Mouse (Mus musculus) kidney, adult 11 months (tissue): ENCODE results near the gene Tmem106a.
"Not testable (repeated sequence)": the region's sequence is repeated elsewhere in the genome, so short reads cannot be mapped to it uniquely, and the experiment has no call there.

Experiments
- DNase-seq: peaks from one replicate; pipeline ENCODE4 v3.0.0; 2022

Gene Tmem106a

DNA sequence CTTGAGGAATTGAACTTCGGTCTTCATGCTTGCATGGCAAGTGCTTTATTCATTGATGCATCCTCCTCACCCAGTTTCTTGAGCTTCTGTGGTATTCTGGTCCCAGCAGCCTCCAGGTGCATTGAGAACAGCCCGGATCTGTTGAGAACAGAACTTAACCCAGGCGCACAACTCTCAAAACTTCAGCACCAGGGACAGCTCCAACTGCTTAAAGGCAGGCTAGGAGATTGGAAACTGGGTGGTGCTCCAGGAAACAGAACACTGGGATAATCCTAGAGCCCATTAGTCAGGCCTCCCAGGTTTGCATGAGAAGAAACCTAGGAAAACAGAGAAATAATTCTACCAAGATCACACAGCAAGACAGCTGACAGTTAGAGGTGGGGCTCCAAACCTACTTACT is 20.4 kb downstream of the Tmem106a start:
- DNase-seq: no peak

DNA sequence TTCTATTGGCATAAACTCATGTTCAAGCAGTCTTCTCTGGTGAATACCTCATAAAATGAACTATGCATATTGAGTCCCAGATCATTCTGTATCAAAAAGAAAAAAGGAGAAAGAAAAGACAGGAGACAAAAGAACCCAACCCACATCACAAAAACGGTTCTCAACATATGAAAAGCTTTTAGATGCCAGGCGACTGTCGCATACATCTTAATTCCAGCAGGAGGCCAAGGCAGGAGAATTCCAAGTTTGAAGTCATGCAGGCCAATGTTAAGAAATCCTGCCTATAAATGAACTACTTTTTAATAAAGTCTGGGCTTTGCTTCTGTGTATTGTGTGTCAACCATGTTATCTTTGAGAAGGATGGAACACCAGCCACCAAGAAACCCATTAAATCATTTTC is 22.1 kb downstream of the Tmem106a start:
- DNase-seq: no peak

DNA sequence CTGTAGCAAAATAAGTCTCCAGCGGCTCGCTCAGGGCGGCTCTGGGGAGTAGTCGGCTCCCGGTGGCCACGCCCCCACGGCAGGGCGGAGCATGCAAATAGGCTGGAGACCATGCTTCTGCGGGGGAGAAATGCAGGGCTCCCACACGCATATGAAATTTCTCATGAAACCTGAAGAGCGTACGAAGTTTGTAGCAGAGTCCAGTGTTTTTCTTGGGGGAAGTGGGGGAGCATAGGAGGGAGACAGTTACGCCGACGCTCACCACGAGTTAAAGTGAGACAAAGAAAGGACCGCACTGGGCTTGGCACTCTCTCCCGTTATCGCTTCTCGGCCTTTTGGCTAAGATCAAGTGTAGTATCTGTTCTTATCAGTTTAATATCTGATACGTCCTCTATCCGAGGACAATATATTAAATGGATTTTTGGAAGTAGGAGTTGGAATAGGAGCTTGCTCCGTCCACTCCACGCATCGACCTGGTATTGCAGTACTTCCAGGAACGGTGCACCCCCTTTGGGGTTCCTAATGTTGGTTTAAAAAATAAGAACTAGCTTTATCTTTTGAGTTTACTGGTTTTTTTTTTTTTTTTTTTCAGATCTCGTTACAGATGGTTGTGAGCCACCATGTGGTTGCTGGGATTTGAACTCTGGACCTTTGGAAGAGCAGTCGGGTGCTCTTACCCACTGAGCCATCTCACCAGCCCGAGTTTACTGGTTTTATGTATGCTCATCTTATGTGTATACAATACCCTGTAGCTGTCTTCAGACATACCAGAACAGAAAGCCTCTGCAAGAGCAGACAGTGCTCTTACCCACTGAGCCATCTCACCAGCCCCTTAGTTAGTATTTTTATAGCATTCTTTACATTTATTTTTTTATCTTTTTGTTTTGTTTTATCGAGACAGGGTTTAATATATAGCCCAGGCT is 22.8 kb downstream of the Tmem106a start:
- peak; percentile 71 for DNase-seq

DNA sequence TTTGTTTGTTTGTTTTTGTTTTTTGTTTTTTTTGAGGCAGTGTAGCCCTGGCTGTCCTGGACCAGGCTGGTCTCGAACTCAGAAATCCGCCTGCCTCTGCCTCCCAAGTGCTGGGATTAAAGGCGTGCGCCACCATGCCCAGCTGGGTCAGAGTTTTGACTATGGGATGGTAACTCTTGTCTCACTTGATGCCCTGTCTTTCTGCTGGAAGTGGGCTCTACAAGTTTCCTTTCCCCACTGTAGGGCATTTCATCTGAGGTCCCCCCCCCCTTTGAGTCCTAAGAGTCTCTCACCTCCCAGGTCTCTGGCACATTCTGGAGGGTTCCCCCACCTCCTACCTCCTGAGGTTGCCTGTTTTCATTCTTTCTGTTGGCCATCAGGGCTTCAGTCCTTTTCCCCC is 25.1 kb downstream of the Tmem106a start:
- not testable (repeated sequence) for DNase-seq

DNA sequence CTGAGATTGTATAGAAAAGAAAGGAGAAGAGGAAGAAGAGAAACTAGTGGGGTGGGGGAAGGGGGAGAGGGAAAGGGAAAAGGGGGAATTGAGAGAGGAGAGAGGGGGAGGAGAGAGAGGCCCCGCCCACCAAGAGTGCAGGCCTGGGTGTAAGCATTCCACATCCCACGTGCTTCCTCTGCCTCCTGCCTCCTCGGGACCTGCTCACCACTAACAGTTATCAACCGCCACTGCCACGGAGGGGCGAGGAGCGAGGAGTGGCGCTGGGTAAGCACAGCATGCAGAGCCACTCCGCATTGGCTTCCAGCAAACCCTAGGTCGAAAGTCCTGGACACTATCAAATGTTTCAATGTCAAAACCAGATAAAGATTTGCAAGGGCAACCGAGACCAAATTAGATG is 28.4 kb downstream of the Tmem106a start:
- DNase-seq: no peak

DNA sequence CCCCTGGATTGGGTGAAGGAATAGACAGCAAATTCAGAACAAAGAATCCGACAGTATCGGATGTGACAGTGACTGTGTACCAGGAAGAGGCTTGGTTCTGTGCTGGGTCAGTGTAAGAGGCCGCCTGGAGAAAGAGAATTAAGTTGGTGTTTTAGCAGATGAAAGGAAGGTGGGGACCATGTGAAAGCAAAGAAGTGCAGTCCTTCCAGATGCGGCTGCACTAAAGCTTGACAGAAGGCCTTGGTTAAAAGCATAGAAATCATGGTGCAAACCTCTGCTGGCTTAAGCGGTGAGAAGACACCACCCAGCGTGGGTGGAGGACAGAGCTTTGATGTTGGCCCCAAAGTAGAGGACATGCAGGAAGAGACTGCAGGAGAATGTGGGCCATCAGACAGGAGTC is 31.6 kb downstream of the Tmem106a start:
- DNase-seq: no peak

DNA sequence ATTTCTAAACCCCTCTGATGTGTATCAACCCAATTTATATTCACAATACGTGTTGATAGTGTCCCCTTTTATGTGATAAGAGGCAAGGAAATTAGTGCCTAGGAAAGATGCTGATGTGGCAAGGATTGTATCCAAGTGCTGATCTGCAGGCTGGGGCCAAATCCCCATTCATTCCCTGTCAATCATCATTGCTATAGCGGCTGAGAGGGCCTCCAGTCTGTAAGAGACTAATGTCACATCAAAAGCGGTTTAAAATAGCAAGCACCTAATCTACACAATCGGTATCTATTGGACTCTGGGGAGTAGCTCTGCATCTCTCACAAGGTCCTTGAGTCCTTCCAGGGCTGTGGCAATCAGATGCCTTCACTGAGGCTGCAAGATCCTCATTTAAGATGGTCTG is 32.1 kb downstream of the Tmem106a start:
- no peak for DNase-seq

DNA sequence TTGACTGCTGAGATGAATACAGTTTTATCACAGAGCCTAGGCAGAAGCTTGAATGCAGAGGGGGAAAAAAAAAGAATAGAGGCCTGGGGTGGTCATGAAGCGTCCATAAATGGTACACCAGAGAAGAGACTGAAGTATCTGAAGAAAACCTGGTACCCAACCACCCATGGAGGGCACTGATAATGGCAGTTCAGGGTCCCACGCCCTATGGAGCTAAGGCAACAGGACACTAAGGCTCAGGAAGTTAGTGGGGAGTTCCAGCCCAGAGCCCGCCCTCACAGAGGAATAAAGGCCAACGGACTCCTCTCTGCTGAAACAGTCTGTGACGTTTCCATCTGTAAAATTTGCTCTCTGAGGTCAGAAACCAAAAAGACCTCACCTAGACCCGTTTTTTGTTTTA is 33.3 kb downstream of the Tmem106a start:
- DNase-seq: no peak

DNA sequence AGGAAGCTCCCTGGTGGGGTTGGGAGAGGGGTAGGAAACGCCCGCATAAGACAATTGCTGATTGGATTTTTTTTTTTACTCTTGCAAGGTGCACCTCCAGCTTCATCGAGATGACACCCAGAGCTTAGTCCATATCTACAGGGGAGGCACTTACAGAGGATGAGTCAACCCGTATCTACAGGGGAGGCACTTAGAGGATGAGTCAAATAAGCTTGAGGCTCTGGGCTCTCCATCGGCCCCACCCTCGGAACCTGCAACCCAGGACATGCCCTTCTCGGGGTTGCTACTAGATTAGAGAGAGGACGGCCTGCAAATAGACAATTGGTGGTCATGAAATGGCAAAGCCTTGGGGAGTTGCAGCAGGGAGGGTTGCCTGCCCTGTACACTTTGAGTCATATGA is 34.1 kb downstream of the Tmem106a start:
- no peak for DNase-seq

DNA sequence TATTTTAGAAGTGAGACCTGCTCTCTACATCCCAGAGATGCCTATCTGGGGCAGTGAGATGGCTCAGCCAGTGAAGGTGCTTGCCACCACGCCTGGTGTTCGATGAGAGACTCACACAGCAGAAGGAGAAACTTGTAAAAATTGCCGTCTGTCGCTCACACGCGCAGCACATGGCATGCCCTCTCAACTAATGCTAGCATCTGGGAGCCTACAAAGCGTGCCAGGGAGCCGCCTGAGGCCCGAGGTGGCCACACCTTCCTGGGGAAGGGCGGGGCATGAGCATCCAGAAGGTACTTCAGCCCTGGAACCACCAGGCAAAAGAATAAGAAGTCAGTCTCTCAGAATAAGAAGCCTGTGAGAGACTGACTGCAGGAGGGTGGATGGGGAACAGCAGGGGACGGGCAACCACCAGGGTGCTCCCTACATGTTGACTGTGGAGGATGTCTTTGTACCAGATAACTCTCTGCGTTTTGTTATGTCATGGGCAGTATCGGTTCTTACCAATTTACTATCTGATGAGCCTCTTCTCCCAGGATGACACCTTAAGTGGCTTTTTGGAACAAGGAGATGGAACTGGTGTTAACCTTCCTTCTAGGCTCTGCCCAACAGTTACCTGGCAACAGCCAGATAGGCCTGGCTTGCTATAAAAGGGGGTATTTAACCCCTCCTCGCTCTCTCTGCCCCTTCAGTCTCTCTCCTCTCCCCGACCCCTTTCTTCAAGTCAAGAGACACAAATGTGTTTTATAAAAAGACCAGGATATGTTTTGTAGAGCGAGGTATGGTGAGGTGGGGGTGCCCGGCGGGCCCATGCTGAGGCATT is 35.1 kb downstream of the Tmem106a start:
- no peak for DNase-seq

DNA sequence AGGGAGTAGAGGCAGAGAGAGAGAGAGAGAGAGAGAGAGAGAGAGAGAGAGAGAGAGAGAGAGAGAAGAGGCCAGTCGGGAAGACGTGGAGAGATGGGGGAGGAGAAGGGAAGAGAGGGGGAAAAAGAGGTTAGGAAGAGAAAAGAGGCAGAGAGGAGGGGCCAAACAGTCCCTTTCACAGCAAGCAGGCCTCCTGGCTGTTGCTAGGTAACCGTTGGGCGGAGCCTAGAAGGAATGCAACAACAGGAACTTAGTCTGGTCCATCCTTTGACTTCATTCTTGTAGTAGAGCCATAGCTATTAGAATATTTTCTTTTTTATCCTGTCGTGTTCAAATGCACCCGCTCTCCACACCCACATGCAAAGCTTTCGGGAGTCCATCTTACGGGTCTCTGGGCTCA is 35.8 kb downstream of the Tmem106a start:
- DNase-seq: no peak

DNA sequence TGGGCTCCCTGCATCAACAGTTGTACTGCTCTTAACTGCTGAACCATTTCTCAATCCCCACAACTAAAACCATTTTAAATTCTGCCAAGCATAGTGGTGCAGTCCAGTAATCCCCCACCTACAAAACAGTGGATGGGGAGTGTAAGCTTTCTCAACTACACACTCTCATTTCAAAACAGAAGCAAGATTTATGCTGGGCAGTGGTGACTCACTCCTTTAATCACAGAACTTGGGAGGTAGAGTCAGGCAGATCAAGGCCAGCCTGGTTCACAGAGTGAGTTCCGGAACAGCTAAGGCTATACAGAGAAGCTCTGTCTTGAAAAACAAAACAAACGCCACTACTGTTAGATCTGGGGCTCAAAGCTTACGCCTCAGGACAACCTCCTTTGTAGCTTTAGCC is 36.6 kb downstream of the Tmem106a start:
- DNase-seq: no peak

DNA sequence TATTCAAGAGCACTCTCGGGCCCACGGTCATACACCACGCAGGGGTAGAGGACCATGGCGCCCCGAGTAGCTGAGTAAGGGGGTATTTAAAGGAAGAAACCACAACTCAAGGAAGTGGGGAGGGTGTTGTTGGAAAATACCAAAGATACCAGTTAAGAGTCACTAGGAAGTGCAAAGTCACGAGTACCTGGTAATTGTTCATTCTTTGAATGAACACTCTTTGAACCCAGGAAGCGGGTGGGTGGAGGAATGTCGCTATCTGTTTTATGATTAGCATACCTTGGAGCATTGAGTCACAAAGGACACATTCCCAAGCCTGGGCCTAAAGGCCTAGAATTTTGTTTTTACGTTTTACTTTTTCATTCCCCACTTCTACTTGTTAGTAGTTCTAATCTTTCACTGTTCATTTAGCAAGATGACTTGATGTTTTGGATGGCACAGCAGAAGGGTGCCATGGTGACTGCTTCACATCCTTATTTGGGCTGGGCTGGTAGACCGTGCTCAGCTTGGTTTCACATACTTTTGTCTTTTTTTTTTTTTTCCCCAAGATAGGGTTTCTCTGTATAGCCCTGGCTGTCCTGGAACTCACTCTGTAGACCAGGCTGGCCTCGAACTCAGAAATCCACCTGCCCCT is 38.1 kb downstream of the Tmem106a start:
- not testable (repeated sequence) for DNase-seq

DNA sequence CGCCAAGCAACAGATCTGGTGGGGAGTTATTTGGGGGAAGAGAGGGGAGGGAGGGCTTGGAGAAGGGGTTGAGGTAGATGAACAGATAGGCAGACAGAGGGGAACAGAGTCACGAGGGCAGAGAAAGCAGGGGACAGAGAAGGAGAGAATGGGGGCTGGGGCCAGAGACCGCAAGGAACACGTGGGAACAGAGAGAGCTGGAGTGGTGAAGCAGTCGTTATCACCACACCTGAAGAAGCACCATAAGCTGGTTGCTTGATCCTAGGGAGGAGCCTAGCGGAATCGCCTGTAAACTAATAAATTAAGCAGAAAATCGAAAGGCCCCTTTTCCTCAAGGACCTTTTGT is 44.6 kb downstream of the Tmem106a start:
- no peak for DNase-seq

DNA sequence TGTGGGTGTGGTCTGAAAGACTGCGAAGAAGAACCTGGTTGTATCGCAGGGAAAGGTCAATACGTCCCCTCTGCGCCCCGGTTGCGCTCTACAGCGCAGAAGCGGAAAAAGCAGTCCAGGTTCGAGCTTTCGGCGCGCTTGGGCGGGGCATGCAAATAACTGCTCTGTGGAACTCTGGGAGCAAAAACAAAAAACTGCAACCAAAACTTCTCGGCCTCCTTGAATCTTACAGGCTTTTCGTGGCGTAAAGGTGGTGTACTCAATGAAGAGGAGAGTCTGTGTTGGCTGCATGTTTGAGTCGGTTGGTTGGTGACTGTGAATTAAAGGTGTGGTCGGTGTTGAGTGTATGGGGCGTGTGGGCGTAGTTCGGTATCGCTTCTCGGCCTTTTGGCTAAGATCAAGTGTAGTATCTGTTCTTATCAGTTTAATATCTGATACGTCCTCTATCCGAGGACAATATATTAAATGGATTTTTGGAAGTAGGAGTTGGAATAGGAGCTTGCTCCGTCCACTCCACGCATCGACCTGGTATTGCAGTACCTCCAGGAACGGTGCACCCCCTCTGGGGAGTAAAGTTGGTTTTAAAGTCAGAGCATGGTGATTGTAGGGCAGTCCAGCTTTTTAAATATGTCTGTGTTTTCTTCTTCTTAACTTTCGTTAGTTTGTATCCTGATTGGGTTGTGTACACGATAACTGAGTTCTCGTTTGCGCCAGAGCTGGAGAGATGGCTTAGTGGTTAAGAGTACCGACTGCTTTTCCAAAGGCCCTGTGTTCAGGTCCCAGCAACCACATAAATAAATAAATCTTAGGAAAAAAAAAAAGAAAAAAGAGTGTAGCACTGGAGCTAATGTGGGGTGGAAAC is 45.2 kb downstream of the Tmem106a start, which contains the start of gene Rdm1:
TSS of gene Rdm1 (plus strand) at position 201 of the 862 bp plus-strand sequence.
- peak; percentile 85 for DNase-seq

DNA sequence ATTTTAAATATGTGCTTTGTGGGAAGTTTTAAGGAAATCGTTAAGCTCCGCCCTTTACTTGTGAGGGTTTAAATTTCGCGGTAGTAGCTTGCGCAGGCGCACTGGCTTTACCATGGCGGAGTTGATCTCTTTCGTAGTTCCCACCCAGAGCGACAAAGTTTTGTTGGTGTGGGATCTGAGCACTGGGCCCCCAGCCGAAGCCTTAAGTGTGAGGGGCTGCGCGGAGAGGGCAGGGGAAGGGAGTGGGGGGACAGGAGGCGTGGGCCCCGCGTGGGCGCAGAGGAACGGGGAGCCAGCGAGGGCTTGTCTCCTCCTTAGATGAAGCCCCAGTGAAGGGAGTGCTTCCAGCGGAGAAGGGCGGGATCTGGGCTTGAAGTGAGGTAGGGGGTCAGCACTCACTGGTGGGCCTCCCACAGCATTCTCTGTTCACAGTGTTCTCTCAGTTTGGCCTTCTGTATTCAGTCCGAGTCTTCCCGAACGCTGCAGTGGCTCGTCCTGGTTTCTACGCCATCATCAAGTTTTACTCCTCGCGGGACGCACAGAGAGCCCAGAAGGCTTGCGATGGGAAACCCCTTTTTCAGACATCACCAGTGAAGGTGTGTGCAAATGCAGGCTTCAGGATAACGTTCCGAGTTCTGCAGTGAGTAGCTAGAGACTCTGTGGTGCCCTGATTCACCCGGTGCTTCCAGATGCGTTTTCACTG is 46.0 kb downstream of the Tmem106a start:
- peak; percentile 80 for DNase-seq

DNA sequence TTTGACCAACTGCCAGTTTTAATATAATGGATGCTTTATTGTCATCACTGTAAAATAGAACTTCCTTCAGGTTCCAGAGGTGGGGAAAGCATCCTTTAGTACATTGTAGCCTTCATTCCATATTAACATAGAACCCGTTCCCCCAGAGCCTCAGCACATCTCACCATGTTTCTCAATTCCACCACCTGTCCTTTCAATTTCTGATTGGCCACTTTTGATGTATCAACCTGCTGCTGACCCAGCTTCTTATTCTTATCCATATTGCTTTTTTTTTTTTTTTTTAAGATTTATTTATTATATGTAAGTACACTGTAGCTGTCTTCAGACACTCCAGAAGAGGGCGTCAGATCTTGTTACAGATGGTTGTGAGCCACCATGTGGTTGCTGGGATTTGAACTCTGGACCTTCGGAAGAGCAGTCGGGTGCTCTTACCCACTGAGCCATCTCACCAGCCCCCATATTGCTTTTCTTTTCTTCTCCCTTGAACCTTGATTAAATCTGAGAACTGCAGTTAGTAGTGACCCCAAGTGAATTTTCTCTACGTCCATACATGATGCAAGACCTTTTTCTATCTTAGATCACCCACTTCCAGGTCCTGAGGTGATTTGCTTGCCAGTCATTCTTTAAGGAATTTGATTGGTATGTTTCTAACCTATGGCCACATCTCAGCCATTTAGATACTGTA is 46.8 kb downstream of the Tmem106a start:
- DNase-seq: not testable (repeated sequence)

DNA sequence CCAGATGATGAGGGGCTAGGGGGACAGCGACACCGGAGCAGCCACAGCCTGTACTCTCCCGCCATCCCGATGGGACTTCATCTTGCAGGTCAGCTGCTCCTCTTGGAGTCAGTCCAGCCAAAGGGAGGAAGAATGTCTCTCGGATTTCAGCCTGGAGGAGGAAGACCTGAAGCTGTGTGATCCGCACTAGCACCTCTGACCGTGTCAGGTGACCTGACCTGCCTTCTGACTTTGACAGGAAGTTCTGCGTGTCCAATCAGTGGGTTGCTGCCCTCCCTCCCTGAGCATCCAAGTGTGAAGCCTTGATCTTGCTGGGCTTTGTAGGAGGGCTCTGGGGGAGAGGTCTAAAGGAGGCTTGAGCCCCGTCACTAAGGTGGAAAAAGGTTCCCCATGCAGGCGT is 53.6 kb downstream of the Tmem106a start:
- peak; percentile 78 for DNase-seq

DNA sequence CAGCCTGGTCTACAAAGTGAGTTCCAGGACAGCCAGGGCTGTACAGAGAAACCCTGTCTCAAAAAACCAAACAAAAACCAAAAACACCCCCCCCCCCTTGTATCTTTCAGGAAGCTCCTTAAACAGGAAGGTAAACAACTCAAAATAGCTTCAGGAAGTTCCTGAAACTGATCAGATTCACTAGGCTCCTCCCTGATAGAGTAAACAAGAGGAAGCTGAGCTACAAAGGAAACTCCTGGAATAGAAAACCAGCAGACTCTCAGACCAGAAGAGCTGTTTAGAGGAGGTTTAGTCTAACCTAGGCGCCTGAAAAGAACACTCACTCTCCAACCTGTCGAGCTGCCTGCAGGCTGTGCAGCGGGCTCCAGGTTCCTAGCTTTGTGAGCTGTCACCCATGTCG is 57.7 kb downstream of the Tmem106a start:
- no peak for DNase-seq

DNA sequence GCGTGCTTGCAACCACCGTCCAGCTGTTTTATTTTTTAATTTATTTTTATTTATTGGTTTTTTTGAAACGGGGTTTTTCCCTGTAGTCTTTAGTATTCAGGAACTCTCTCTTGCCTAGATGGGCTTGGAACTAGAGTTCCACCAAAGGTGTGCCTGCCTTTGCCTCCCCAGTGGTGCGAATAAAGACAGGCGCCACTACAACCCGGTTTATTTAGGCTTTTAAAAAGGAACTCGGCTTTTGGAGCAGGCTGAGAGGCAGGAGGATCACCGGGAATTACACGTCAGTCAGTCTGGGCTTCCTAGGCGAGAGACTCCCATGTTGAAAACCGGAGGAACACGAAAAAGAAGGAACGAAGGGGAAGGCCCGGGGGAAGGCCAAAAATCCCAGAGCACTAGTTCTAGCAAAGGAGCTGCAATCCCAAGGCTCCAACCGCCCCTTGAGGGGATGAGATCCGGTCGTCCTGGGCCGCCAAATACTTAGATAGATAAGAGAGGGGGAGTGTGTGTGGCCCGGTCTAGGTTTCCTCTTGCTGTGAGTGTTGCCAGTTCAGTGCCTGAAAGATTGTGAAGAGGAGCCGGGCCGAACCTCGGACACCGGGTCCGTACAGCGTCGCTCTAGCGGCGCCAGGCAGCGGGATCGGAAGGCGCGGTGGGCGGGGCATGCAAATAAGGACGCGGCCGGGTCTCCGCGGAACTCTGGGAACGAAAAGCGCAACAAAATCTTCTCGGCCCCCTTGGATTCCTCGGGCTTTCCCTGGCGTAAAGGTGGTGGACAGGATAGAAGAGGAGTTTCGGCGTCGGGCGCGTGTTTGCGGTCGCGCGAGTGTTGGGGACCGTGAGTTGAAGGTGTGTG is 59.0 kb downstream of the Tmem106a start:
- peak; percentile 76 for DNase-seq
